Mouse (Mus musculus) c-Kit-negative CD71-positive TER-119-positive erythroid progenitor cells, embryonic 14.5 days (primary cell): ENCODE measurements around the gene Gab2.
"Not testable (repeated sequence)": the region's sequence is repeated elsewhere in the genome, so short reads cannot be mapped to it uniquely, and the experiment has no call there.

Source experiments
- DNase-seq: peaks from one replicate; pipeline ENCODE4 v3.0.0-alpha.2; 2013; ENCODE audit warnings: low read depth, low spot score

Gab2 gene

GRCm38 (mm10) chr7:97136453-97136852 lies 55.1 kb downstream of the Gab2 start:
- DNase-seq, result no peak

- DNase-seq, result no peak
Measured at GRCm38 (mm10) chr7:97151082-97151813, 69.9 kb downstream of the Gab2 start.

GRCm38 (mm10) chr7:97154756-97155487 lies 73.5 kb downstream of the Gab2 start:
- DNase-seq, result no peak

- no peak for DNase-seq
Measured at GRCm38 (mm10) chr7:97164261-97164660, 82.9 kb downstream of the Gab2 start.

GRCm38 (mm10) chr7:97171089-97171488 lies 89.7 kb downstream of the Gab2 start:
- no peak for DNase-seq

- DNase-seq, result no peak
Measured at GRCm38 (mm10) chr7:97171719-97172118, 90.3 kb downstream of the Gab2 start.

GRCm38 (mm10) chr7:97172126-97172525 lies 90.7 kb downstream of the Gab2 start:
- DNase-seq, result no peak

- DNase-seq, result no peak
Measured at GRCm38 (mm10) chr7:97181931-97182330, 100.5 kb downstream of the Gab2 start.

GRCm38 (mm10) chr7:97183426-97183825 lies 102.0 kb downstream of the Gab2 start:
- DNase-seq, result no peak

GRCm38 (mm10) chr7:97184005-97184404 lies 102.6 kb downstream of the Gab2 start:
- no peak for DNase-seq

GRCm38 (mm10) chr7:97187387-97188081 lies 106.1 kb downstream of the Gab2 start:
- DNase-seq, result no peak

GRCm38 (mm10) chr7:97189116-97189515 lies 107.7 kb downstream of the Gab2 start:
- DNase-seq, result no peak

GRCm38 (mm10) chr7:97203907-97204306 lies 122.5 kb downstream of the Gab2 start:
- DNase-seq, result no peak

- no peak for DNase-seq
Measured at GRCm38 (mm10) chr7:97208811-97209549, 127.6 kb downstream of the Gab2 start.

GRCm38 (mm10) chr7:97210064-97210685 lies 128.8 kb downstream of the Gab2 start:
- peak; percentile 51 for DNase-seq

- DNase-seq, result no peak
Measured at GRCm38 (mm10) chr7:97211117-97211516, 129.7 kb downstream of the Gab2 start.

- no peak for DNase-seq
Measured at GRCm38 (mm10) chr7:97223836-97224235, 142.4 kb downstream of the Gab2 start.

GRCm38 (mm10) chr7:97245261-97245949 lies 164.0 kb downstream of the Gab2 start:
- DNase-seq, result no peak

GRCm38 (mm10) chr7:97245950-97246578 lies 164.7 kb downstream of the Gab2 start:
- DNase-seq, result not testable (repeated sequence)

- DNase-seq, result no peak
Measured at GRCm38 (mm10) chr7:97247661-97248060, 166.3 kb downstream of the Gab2 start.
